Mouse (Mus musculus) heart, adult 2 months (tissue): ENCODE measurements around the gene Bmp6.
A peak's percentile ranks its signal among the peaks of the same experiment; 100 is the strongest.

ENCODE experiments used
- CTCF ChIP-seq: fragments of 200-600 bp; IDR thresholded peaks from 2 replicates; pipeline ENCODE4 v1.8.1; 2022; ENCODE audit warnings: antibody characterized with exemption, mild to moderate bottlenecking, moderate library complexity
- POLR2A ChIP-seq: fragments of 200-500 bp; IDR thresholded peaks from 2 replicates; pipeline ENCODE4 v1.6.1; 2011; ENCODE audit warnings: mild to moderate bottlenecking, low read depth, low read length, control low read depth; ENCODE audit not compliant: insufficient read depth

DNA sequence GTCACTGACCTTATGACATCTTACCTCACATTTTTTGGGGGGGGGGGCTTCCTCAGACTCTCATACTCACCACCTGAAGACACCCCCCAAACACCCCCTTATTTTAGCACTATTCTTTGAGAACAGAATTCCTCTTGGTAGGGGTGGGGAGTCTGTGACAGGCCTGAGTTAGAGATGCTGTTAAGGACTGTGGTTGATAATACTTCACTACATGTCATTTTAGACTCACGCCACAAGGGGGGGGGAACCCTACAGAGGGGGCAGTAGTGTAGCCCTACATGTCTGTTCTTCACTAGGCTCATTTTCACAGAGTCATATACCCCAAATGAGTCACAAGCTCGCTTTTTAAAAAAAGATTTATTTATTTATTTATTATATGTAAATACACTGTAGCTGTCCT, 1.7 kb upstream of the Bmp6 start:
- TF ChIP-seq CTCF (peak; percentile 40), POLR2A (no peak)
